Mouse (Mus musculus) hindbrain, embryonic 14.5 days (tissue): ENCODE data around the gene Nr1h4. TPM values are rescaled to one million over a fixed set of nuclear protein-coding genes. Genes with fewer than 3 reads are reported as not detected.

ENCODE experiments used
- ATAC-seq: fragments of 200-750 bp; cut with Nextera tagmentation; 2 replicates; pipeline ENCODE4 v1.8.0; 2017; ENCODE audit warnings: moderate number of reproducible peaks, mild to moderate bottlenecking, moderate TSS enrichment, moderate library complexity; ENCODE audit not compliant: low FRiP score
- DNase-seq: peaks from one replicate; pipeline ENCODE4 v3.0.0-alpha.2; 2015; ENCODE audit warnings: low spot score
- H3K27ac ChIP-seq: fragments of 300-500 bp; sonication (generic); 2 replicates; pipeline ENCODE4 v1.5.1; 2014; ENCODE audit warnings: mild to moderate bottlenecking, moderate library complexity
- H3K27me3 ChIP-seq: fragments of 300-500 bp; sonication (generic); 2 replicates; pipeline ENCODE4 v1.6.1; 2014; ENCODE audit warnings: mild to moderate bottlenecking, low read length, mixed read lengths; ENCODE audit not compliant: control insufficient read depth, insufficient read depth
- H3K36me3 ChIP-seq: fragments of 300-500 bp; sonication (generic); replicated peaks from 2 replicates; pipeline ENCODE4 v1.6.1; 2014; ENCODE audit not compliant: control insufficient read depth, insufficient read depth
- H3K4me1 ChIP-seq: fragments of 300-500 bp; sonication (generic); replicated peaks from 2 replicates; pipeline ENCODE4 v1.6.1; 2014; ENCODE audit warnings: antibody characterized with exemption, low read length, mixed read lengths; ENCODE audit not compliant: control insufficient read depth, insufficient read depth
- H3K4me2 ChIP-seq: fragments of 300-500 bp; sonication (generic); replicated peaks from 2 replicates; pipeline ENCODE4 v1.6.1; 2014; ENCODE audit warnings: mild to moderate bottlenecking, moderate library complexity
- H3K4me3 ChIP-seq: fragments of 300-500 bp; sonication (generic); replicated peaks from 2 replicates; pipeline ENCODE4 v1.5.1; 2014; ENCODE audit warnings: mild to moderate bottlenecking, low read length
- H3K9ac ChIP-seq: fragments of 300-500 bp; sonication (generic); 2 replicates; pipeline ENCODE4 v1.6.1; 2014
- H3K9me3 ChIP-seq: fragments of 300-500 bp; sonication (generic); 2 replicates; pipeline ENCODE4 v1.6.1; 2016; ENCODE audit warnings: low read length; ENCODE audit not compliant: control insufficient read depth
- WGBS: fragments of 180-500 bp; shearing (Covaris S2); extraction: QIAGEN DNeasy Blood & Tissue Kit; methylation state at CpG from one replicate; pipeline ENCODE4 v1.1.7; 2014; 5-methylcytosine and 5-hydroxymethylcytosine counted together
- polyA plus RNA-seq: library from polyadenylated mRNA; unstranded; fragments of >200 nt; fragmentation: Nextera tagmentation; extraction: Ambion mirVana; gene quantifications from 2 replicates; pipeline ENCODE4 v1.2.1, GENCODE M21; 2014

Nr1h4 gene
- polyA plus RNA-seq, 1 experiment from 2014 or later: 0.12 TPM

- H3K4me1 ChIP-seq: 0 out of 2 replicates have a peak, but pooled peaks cover 5% of the 10 kb centered on the region
- no peak overlapping the region for H3K9ac ChIP-seq
- no peaks in the 10 kb centered on the region for H3K27me3 ChIP-seq
- H3K36me3 ChIP-seq: no peaks in the 10 kb centered on the region
- H3K27ac ChIP-seq: no peak overlapping the region
- DNase-seq (peak; percentile 30), ATAC-seq (peak; percentile 72)
- H3K4me2 ChIP-seq: no peak overlapping the region
- no peak overlapping the region for H3K4me3 ChIP-seq
- 47% methylated on average over 5 of the region's 5 CpGs for WGBS
- no peaks in the 10 kb centered on the region for H3K9me3 ChIP-seq
Measured at GRCm38 (mm10) chr10:89531194-89531634, 2.2 kb downstream of the Nr1h4 start.

GRCm38 (mm10) chr10:89527054-89527453 lies 6.3 kb downstream of the Nr1h4 start:
- WGBS: 87% methylated on average over 5 of the region's 5 CpGs
- Histone ChIP-seq H3K4me3 (no peak overlapping the region), H3K9me3 (no peaks in the 10 kb centered on the region)

GRCm38 (mm10) chr10:89525823-89526222 lies 7.6 kb downstream of the Nr1h4 start:
- WGBS: 46% methylated on average over 2 of the region's 2 CpGs
- DNase-seq (no peak), ATAC-seq (no peak)
- Histone ChIP-seq H3K4me1 (no peaks in the 10 kb centered on the region), H3K36me3 (no peaks in the 10 kb centered on the region), H3K4me3 (no peak overlapping the region), H3K27me3 (no peaks in the 10 kb centered on the region), H3K4me2 (no peak overlapping the region), H3K27ac (no peak overlapping the region), H3K9me3 (no peaks in the 10 kb centered on the region), H3K9ac (no peak overlapping the region)

More at GRCm38 (mm10) chr10:89527054-89527453, 6.3 kb downstream of the Nr1h4 start:
- DNase-seq (no peak), ATAC-seq (no peak)
- H3K27me3 ChIP-seq: no peaks in the 10 kb centered on the region
- H3K36me3 ChIP-seq: no peaks in the 10 kb centered on the region
- H3K4me2 ChIP-seq: no peak overlapping the region
- H3K4me1 ChIP-seq: 0 out of 2 replicates have a peak, but pooled peaks cover 5% of the 10 kb centered on the region
- H3K27ac ChIP-seq: no peak overlapping the region
- no peak overlapping the region for H3K9ac ChIP-seq

- Histone ChIP-seq H3K9ac (no peak overlapping the region), H3K27me3 (no peaks in the 10 kb centered on the region), H3K27ac (no peak overlapping the region), H3K4me2 (no peak overlapping the region), H3K9me3 (no peaks in the 10 kb centered on the region), H3K4me1 (no peaks in the 10 kb centered on the region), H3K4me3 (no peak overlapping the region), H3K36me3 (no peaks in the 10 kb centered on the region)
- DNase-seq: no peak
- no peak for ATAC-seq
- WGBS: 89% methylated on average over 7 of the region's 7 CpGs
Measured at GRCm38 (mm10) chr10:89522481-89522880, 10.9 kb downstream of the Nr1h4 start.

- no peak overlapping the region for H3K9ac ChIP-seq
- H3K36me3 ChIP-seq: no peaks in the 10 kb centered on the region
- H3K4me3 ChIP-seq: no peak overlapping the region
- no peak overlapping the region for H3K27ac ChIP-seq
- ATAC-seq: no peak
- 90% methylated on average over 9 of the region's 9 CpGs for WGBS
- no peaks in the 10 kb centered on the region for H3K4me1 ChIP-seq
- H3K27me3 ChIP-seq: no peaks in the 10 kb centered on the region
- DNase-seq: no peak
- no peak overlapping the region for H3K4me2 ChIP-seq
- no peaks in the 10 kb centered on the region for H3K9me3 ChIP-seq
Measured at GRCm38 (mm10) chr10:89521790-89522431, 11.5 kb downstream of the Nr1h4 start.

GRCm38 (mm10) chr10:89520381-89520780 lies 13.0 kb downstream of the Nr1h4 start:
- no peak for ATAC-seq
- Histone ChIP-seq H3K36me3 (no peaks in the 10 kb centered on the region), H3K4me1 (no peaks in the 10 kb centered on the region), H3K4me3 (no peak overlapping the region), H3K9ac (no peak overlapping the region), H3K27me3 (no peaks in the 10 kb centered on the region), H3K4me2 (no peak overlapping the region), H3K27ac (no peak overlapping the region), H3K9me3 (no peaks in the 10 kb centered on the region)
- WGBS: 94% methylated on average over 4 of the region's 4 CpGs
- DNase-seq: no peak

- DNase-seq (no peak), ATAC-seq (no peak)
- H3K9me3 ChIP-seq: no peaks in the 10 kb centered on the region
- no peaks in the 10 kb centered on the region for H3K36me3 ChIP-seq
- H3K4me2 ChIP-seq: no peak overlapping the region
- no peak overlapping the region for H3K9ac ChIP-seq
- H3K27me3 ChIP-seq: no peaks in the 10 kb centered on the region
- H3K4me3 ChIP-seq: no peak overlapping the region
- 86% methylated on average over 4 of the region's 4 CpGs for WGBS
- no peak overlapping the region for H3K27ac ChIP-seq
- no peaks in the 10 kb centered on the region for H3K4me1 ChIP-seq
Measured at GRCm38 (mm10) chr10:89519226-89519625, 14.2 kb downstream of the Nr1h4 start.

- no peak overlapping the region for H3K4me2 ChIP-seq
- ATAC-seq (no peak), DNase-seq (no peak)
- H3K27me3 ChIP-seq: no peaks in the 10 kb centered on the region
- H3K9ac ChIP-seq: no peak overlapping the region
- WGBS: 94% methylated on average over 2 of the region's 2 CpGs
- no peaks in the 10 kb centered on the region for H3K9me3 ChIP-seq
- H3K4me1 ChIP-seq: no peaks in the 10 kb centered on the region
- H3K36me3 ChIP-seq: no peaks in the 10 kb centered on the region
- no peak overlapping the region for H3K27ac ChIP-seq
- H3K4me3 ChIP-seq: no peak overlapping the region
Measured at GRCm38 (mm10) chr10:89518365-89518764, 15.0 kb downstream of the Nr1h4 start.

- Histone ChIP-seq H3K9me3 (no peaks in the 10 kb centered on the region), H3K27ac (no peak overlapping the region), H3K4me2 (no peak overlapping the region), H3K36me3 (no peaks in the 10 kb centered on the region), H3K27me3 (no peaks in the 10 kb centered on the region), H3K4me3 (no peak overlapping the region), H3K4me1 (no peaks in the 10 kb centered on the region), H3K9ac (no peak overlapping the region)
- DNase-seq (no peak), ATAC-seq (no peak)
- 79% methylated on average over 2 of the region's 2 CpGs for WGBS
Measured at GRCm38 (mm10) chr10:89515813-89516212, 17.6 kb downstream of the Nr1h4 start.

- DNase-seq: no peak
- Histone ChIP-seq H3K9ac (no peak overlapping the region), H3K36me3 (no peaks in the 10 kb centered on the region), H3K27ac (no peak overlapping the region), H3K27me3 (no peaks in the 10 kb centered on the region), H3K9me3 (no peaks in the 10 kb centered on the region), H3K4me2 (no peak overlapping the region), H3K4me1 (no peaks in the 10 kb centered on the region), H3K4me3 (no peak overlapping the region)
- 85% methylated on average over 6 of the region's 6 CpGs for WGBS
- no peak for ATAC-seq
Measured at GRCm38 (mm10) chr10:89512562-89512961, 20.8 kb downstream of the Nr1h4 start.
